Comparison of ENCODE assay signal across 24 mouse cellular contexts in genomic region chr13:89199275-89199674, GRCm38 (mm10).
DNase-seq lines count a peak whose midpoint lies in the region; ATAC-seq lines count a peak whose summit lies in the region.
"Had no signal": no experiment of that assay in that cellular context is flagged by ENCODE, and none has a peak within 500 bp of the region (broad histone marks: within the 10 kb centered on the region; RNA-seq: fewer than 3 reads in every experiment).

No protein-coding gene starts in this region.

- WGBS in embryonic facial prominence, embryonic 14.5 days: 25% methylated on average over 2 of the region's 2 CpGs
- WGBS in embryonic facial prominence, embryonic 10.5 days: 62% methylated on average over 2 of the region's 2 CpGs
- 72% methylated on average over 2 of the region's 2 CpGs for WGBS in midbrain, embryonic 11.5 days
- WGBS in midbrain, embryonic 15.5 days: 51% methylated on average over 2 of the region's 2 CpGs

- no peaks in the 10 kb centered on the region for H3K27me3 ChIP-seq in embryonic facial prominence, embryonic 14.5 days (replicated peaks; ENCODE audit: control insufficient read depth, insufficient read depth, low read length)
- no peaks in the 10 kb centered on the region for H3K27me3 ChIP-seq in embryonic facial prominence, embryonic 10.5 days (replicated peaks; ENCODE audit: low read depth, poor library complexity, severe bottlenecking)
- H3K27me3 ChIP-seq in midbrain, embryonic 11.5 days (ENCODE audit: control insufficient read depth, insufficient read depth, low read length): no peaks in the 10 kb centered on the region
- H3K27me3 ChIP-seq in midbrain, embryonic 15.5 days (replicated peaks): no peaks in the 10 kb centered on the region
- H3K27me3 ChIP-seq: CH12.LX; embryonic facial prominence, embryonic 13.5 days; forebrain, embryonic 13.5 days had no signal

- ATAC-seq in embryonic facial prominence, embryonic 14.5 days (ENCODE audit: low read depth): no peak; the same call in 1 of the 2 replicates
- ATAC-seq in midbrain, embryonic 11.5 days (ENCODE audit: low FRiP score): no peak
- ATAC-seq in midbrain, embryonic 15.5 days (replicated peaks): no peak
- ATAC-seq: activated CD4-positive, CD25-positive, alpha-beta regulatory T cell, adult 4 months; CD4-positive, CD25-positive, alpha-beta regulatory T cell, adult 4 months; forebrain, embryonic 13.5 days; forebrain, embryonic 16.5 days; Patski had no signal

- no peak overlapping the region for H3K9ac ChIP-seq in embryonic facial prominence, embryonic 14.5 days (ENCODE audit: low read depth, low read length)
- no peak overlapping the region for H3K9ac ChIP-seq in midbrain, embryonic 11.5 days (ENCODE audit: low read length)
- no peak overlapping the region for H3K9ac ChIP-seq in midbrain, embryonic 15.5 days
- H3K9ac ChIP-seq: embryonic facial prominence, embryonic 13.5 days; forebrain, embryonic 13.5 days had no signal

- H3K4me3 ChIP-seq in embryonic facial prominence, embryonic 14.5 days (ENCODE audit: low read depth, low read length): no peak overlapping the region
- no peak overlapping the region for H3K4me3 ChIP-seq in embryonic facial prominence, embryonic 10.5 days
- H3K4me3 ChIP-seq in midbrain, embryonic 11.5 days (ENCODE audit: low read depth, low read length): no peak overlapping the region
- H3K4me3 ChIP-seq in midbrain, embryonic 15.5 days: no peak overlapping the region
- H3K4me3 ChIP-seq: embryonic facial prominence, embryonic 13.5 days; forebrain, embryonic 13.5 days had no signal

- no peaks in the 10 kb centered on the region for H3K9me3 ChIP-seq in embryonic facial prominence, embryonic 14.5 days (ENCODE audit: control insufficient read depth, low read length)
- H3K9me3 ChIP-seq in embryonic facial prominence, embryonic 10.5 days: no peaks in the 10 kb centered on the region
- no peaks in the 10 kb centered on the region for H3K9me3 ChIP-seq in midbrain, embryonic 11.5 days (ENCODE audit: control insufficient read depth, low read length)
- H3K9me3 ChIP-seq in midbrain, embryonic 15.5 days: no peaks in the 10 kb centered on the region
- H3K9me3 ChIP-seq: embryonic facial prominence, embryonic 13.5 days; forebrain, embryonic 13.5 days; G1E had no signal

- H3K4me1 ChIP-seq in embryonic facial prominence, embryonic 14.5 days (ENCODE audit: control insufficient read depth, insufficient read depth, low read length): no peaks in the 10 kb centered on the region
- H3K4me1 ChIP-seq in embryonic facial prominence, embryonic 10.5 days: no peaks in the 10 kb centered on the region
- H3K4me1 ChIP-seq in midbrain, embryonic 11.5 days (ENCODE audit: control insufficient read depth, insufficient read depth, low read length): no peaks in the 10 kb centered on the region
- no peaks in the 10 kb centered on the region for H3K4me1 ChIP-seq in midbrain, embryonic 15.5 days
- H3K4me1 ChIP-seq: embryonic facial prominence, embryonic 13.5 days; forebrain, embryonic 13.5 days had no signal

- H3K27ac ChIP-seq in embryonic facial prominence, embryonic 14.5 days (replicated peaks; ENCODE audit: low read depth, low read length): no peak overlapping the region
- no peak overlapping the region for H3K27ac ChIP-seq in embryonic facial prominence, embryonic 10.5 days (replicated peaks)
- H3K27ac ChIP-seq in midbrain, embryonic 11.5 days (ENCODE audit: low read depth, low read length): no peak overlapping the region
- no peak overlapping the region for H3K27ac ChIP-seq in midbrain, embryonic 15.5 days
- H3K27ac ChIP-seq: embryonic facial prominence, embryonic 13.5 days; forebrain, embryonic 13.5 days had no signal

- DNase-seq in embryonic facial prominence, embryonic 14.5 days (ENCODE audit: low spot score): peak; percentile 27
- no peak for DNase-seq in embryonic facial prominence, embryonic 10.5 days (ENCODE audit: low spot score)
- DNase-seq in midbrain, embryonic 11.5 days (ENCODE audit: low spot score, missing footprints): peak; percentile 57
- DNase-seq in brain, adult 2 months (ENCODE audit: low read depth, low spot score): peak; percentile 48
- DNase-seq in telencephalon, adult 2 months (ENCODE audit: low read depth, low spot score): peak; percentile 21
- DNase-seq in lung, postnatal 25 days (ENCODE audit: low spot score): no peak
- DNase-seq: adrenal gland, adult 8-10 months; adrenal gland, postnatal 14 days; adrenal gland, postnatal 36 days; B cell, adult 2 months; cerebellum, adult 11-12 months; cerebellum, adult 2 months; cerebellum, adult 9-10 months; cerebellum, postnatal 10 days; cerebellum, postnatal 25 days had no signal

- no peaks in the 10 kb centered on the region for H3K36me3 ChIP-seq in embryonic facial prominence, embryonic 14.5 days (ENCODE audit: control insufficient read depth, insufficient read depth, low read length)
- H3K36me3 ChIP-seq in embryonic facial prominence, embryonic 10.5 days (replicated peaks): no peaks in the 10 kb centered on the region
- H3K36me3 ChIP-seq in midbrain, embryonic 11.5 days (ENCODE audit: control insufficient read depth, insufficient read depth, low read length): no peaks in the 10 kb centered on the region
- no peaks in the 10 kb centered on the region for H3K36me3 ChIP-seq in midbrain, embryonic 15.5 days (replicated peaks)
- H3K36me3 ChIP-seq: embryonic facial prominence, embryonic 13.5 days; G1E had no signal

- H3K4me2 ChIP-seq in embryonic facial prominence, embryonic 14.5 days (ENCODE audit: low read depth, low read length): no peak overlapping the region
- no peak overlapping the region for H3K4me2 ChIP-seq in midbrain, embryonic 11.5 days
- no peak overlapping the region for H3K4me2 ChIP-seq in midbrain, embryonic 15.5 days
- H3K4me2 ChIP-seq: embryonic facial prominence, embryonic 13.5 days; forebrain, embryonic 13.5 days had no signal

Comparison
In these comparisons a context has a peak if more than half of its experiments do, and no peak if none do; other contexts are left out.
1. DNase-seq: peak in embryonic facial prominence, embryonic 14.5 days (single experiment), midbrain, embryonic 11.5 days (single experiment), brain, adult 2 months (single experiment) and telencephalon, adult 2 months (single experiment); none in embryonic facial prominence, embryonic 10.5 days (single experiment) and lung, postnatal 25 days (single experiment).